Mouse (Mus musculus) myocyte (in vitro differentiated cells): ENCODE data around the gene Vps13c.

Experiments used
- CEBPB ChIP-seq: IDR thresholded peaks from 2 replicates; pipeline ENCODE4 v1.6.1; 2011; ENCODE audit warnings: mild to moderate bottlenecking, moderate library complexity; ENCODE audit not compliant: poor library complexity, insufficient read depth, severe bottlenecking
- E2F4 ChIP-seq: IDR thresholded peaks from one replicate; pipeline ENCODE4 v1.6.1; 2011; ENCODE audit warnings: mild to moderate bottlenecking, control low read depth, moderate library complexity; ENCODE audit not compliant: insufficient read depth
- MAX ChIP-seq: IDR thresholded peaks from one replicate; pipeline ENCODE4 v1.6.1; 2011; ENCODE audit warnings: low read depth, mild to moderate bottlenecking, control low read depth
- MYOD1 ChIP-seq, 3 experiments: IDR thresholded peaks; one replicate each; pipeline ENCODE4 v1.6.1; 2011; ENCODE audit warnings: control low read depth in 2 of 3, low read depth in 2 of 3, mild to moderate bottlenecking in 2 of 3, moderate library complexity in 1 of 3; ENCODE audit not compliant: insufficient read length in 2 of 3, control insufficient read depth in 1 of 3
- MYOG ChIP-seq, 3 experiments: IDR thresholded peaks; one replicate each; pipeline ENCODE4 v1.6.1; 2011; ENCODE audit warnings: control low read depth in 2 of 3, low read depth in 2 of 3, mild to moderate bottlenecking in 2 of 3; ENCODE audit not compliant: insufficient read length in 2 of 3, control insufficient read depth in 1 of 3, insufficient read depth in 1 of 3
- POLR2A ChIP-seq: IDR thresholded peaks from one replicate; pipeline ENCODE4 v1.6.1; 2011; ENCODE audit warnings: low read depth, mild to moderate bottlenecking, control low read depth, moderate library complexity; ENCODE audit not compliant: insufficient read length
- POLR2AphosphoS2 ChIP-seq: IDR thresholded peaks from one replicate; pipeline ENCODE4 v1.6.1; 2011; ENCODE audit warnings: low read depth, control low read depth; ENCODE audit not compliant: insufficient read length
- REST ChIP-seq: IDR thresholded peaks from one replicate; pipeline ENCODE4 v1.6.1; 2011; ENCODE audit warnings: mild to moderate bottlenecking, control low read depth, moderate library complexity; ENCODE audit not compliant: insufficient read depth, insufficient read length
- SRF ChIP-seq: IDR thresholded peaks from one replicate; pipeline ENCODE4 v1.6.1; 2011; ENCODE audit warnings: low read depth; ENCODE audit not compliant: control insufficient read depth, insufficient read length
- TCF12 ChIP-seq: IDR thresholded peaks from one replicate; pipeline ENCODE4 v1.6.1; 2011; ENCODE audit warnings: mild to moderate bottlenecking, control low read depth; ENCODE audit not compliant: poor library complexity, insufficient read depth, severe bottlenecking
- TCF3 ChIP-seq: IDR thresholded peaks from one replicate; pipeline ENCODE4 v1.6.1; 2011; ENCODE audit warnings: low read depth, control low read depth; ENCODE audit not compliant: insufficient read length
- USF1 ChIP-seq: IDR thresholded peaks from one replicate; pipeline ENCODE4 v1.6.1; 2011; ENCODE audit warnings: low read depth, mild to moderate bottlenecking, control low read depth, moderate library complexity

- TF ChIP-seq POLR2A (no peak), TCF12 (no peak), CEBPB (no peak), MYOG (IDR thresholded peaks at IDR 0.05; ENCODE audit: control insufficient read depth in 1 of 3, insufficient read depth in 1 of 3, insufficient read length in 2 of 3, low read depth in 2 of 3) (no peak), TCF3 (no peak), USF1 (no peak), E2F4 (no peak), SRF (no peak), MAX (no peak), MYOD1 (IDR thresholded peaks at IDR 0.05; ENCODE audit: control insufficient read depth in 1 of 3, insufficient read length in 2 of 3, low read depth in 2 of 3) (no peak), POLR2AphosphoS2 (no peak), REST (no peak)
Observed at GRCm38 (mm10) chr9:67937286-67937685, 97.1 kb downstream of the Vps13c start.
